8 mouse cellular contexts compared by ENCODE assay signal in genomic region chr8:70625104-70625503, GRCm38 (mm10). TPM values are rescaled to one million over a fixed set of nuclear protein-coding genes. Genes with fewer than 3 reads are reported as not detected.
DNase-seq lines count a peak whose midpoint lies in the region; ATAC-seq and TF ChIP-seq lines count a peak whose summit lies in the region.

No protein-coding gene starts in this region.

- H3K27ac ChIP-seq in intestine, embryonic 14.5 days (ENCODE audit: low read depth): no peak overlapping the region
- no peak overlapping the region for H3K27ac ChIP-seq in intestine, embryonic 15.5 days
- no peak overlapping the region for H3K27ac ChIP-seq in CH12.LX (ENCODE audit: insufficient read depth, low read depth)

- 14% methylated on average over 5 of the region's 5 CpGs for WGBS in intestine, embryonic 14.5 days
- WGBS in intestine, embryonic 15.5 days: 15% methylated on average over 5 of the region's 5 CpGs

- dilution Hi-C loops in CH12.LX (cut with MboI; ENCODE audit: extremely low pct_ligation_motif_present, extremely low pct_unique_long_range_greater_than_20kb, low sequenced_read_pairs): no loop called here

- H3K4me1 ChIP-seq in intestine, embryonic 14.5 days (replicated peaks; ENCODE audit: control insufficient read depth, insufficient read depth, low read length): peaks cover 1% of the 10 kb centered on the region; the same call in 1 of the 2 replicates
- H3K4me1 ChIP-seq in intestine, embryonic 15.5 days (replicated peaks): peaks cover 7% of the 10 kb centered on the region; the same call in 1 of the 2 replicates
- peaks cover 2 to 22% of the 10 kb centered on the region in 2 experiments for H3K4me1 ChIP-seq in CH12.LX (ENCODE audit: control insufficient read depth in 1 of 2, insufficient read depth in 2 of 2)

- ATAC-seq in intestine, embryonic 14.5 days (replicated peaks; ENCODE audit: low FRiP score, low TSS enrichment, low read depth): no peak
- no peak for ATAC-seq in intestine, embryonic 15.5 days
- ATAC-seq in megakaryocyte, adult 5-6 weeks (ENCODE audit: poor library complexity, severe bottlenecking): peak; percentile 46

- H3K4me2 ChIP-seq in intestine, embryonic 14.5 days (ENCODE audit: low read length): no peak overlapping the region
- no peak overlapping the region for H3K4me2 ChIP-seq in intestine, embryonic 15.5 days (replicated peaks)
- no peak overlapping the region for H3K4me2 ChIP-seq in CH12.LX (ENCODE audit: insufficient read depth, low read depth, poor library complexity, severe bottlenecking)

- in situ Hi-C loops in CH12.LX (cut with MboI; ENCODE audit: low pct_ligation_motif_present, low pct_unique_long_range_greater_than_20kb, low sequenced_read_pairs): no loop called here

- H3K9ac ChIP-seq in intestine, embryonic 14.5 days (ENCODE audit: low read length): no peak overlapping the region
- no peak overlapping the region for H3K9ac ChIP-seq in intestine, embryonic 15.5 days
- H3K9ac ChIP-seq in CH12.LX (ENCODE audit: insufficient read depth, low read depth): no peak overlapping the region

- TF ChIP-seq POLR2A in CH12.LX (IDR thresholded peaks at IDR 0.05; ENCODE audit: low read depth, low read length): no peak

- DNase-seq in intestine, embryonic 14.5 days (ENCODE audit: low spot score): peak; percentile 78
- DNase-seq in CH12.LX (ENCODE audit: extremely low read depth): no peak
- peak; percentile 47 for DNase-seq in brain, adult 2 months (ENCODE audit: low read depth, low spot score)
- peak; percentile 61 to 75 for DNase-seq in kidney, adult 8-10 months
- DNase-seq in layer of hippocampus, adult 9-10 months (ENCODE audit: low spot score): no peak
- no peak for DNase-seq in layer of hippocampus, postnatal 14 days (ENCODE audit: low spot score in 2 of 2)

- no peak for TF ChIP-seq EP300 in CH12.LX (IDR thresholded peaks at IDR 0.05; ENCODE audit: low read length)

- H3K27me3 ChIP-seq in intestine, embryonic 14.5 days (replicated peaks; ENCODE audit: control insufficient read depth, insufficient read depth, low read length): no peaks in the 10 kb centered on the region
- no peaks in the 10 kb centered on the region for H3K27me3 ChIP-seq in intestine, embryonic 15.5 days (replicated peaks)
- H3K27me3 ChIP-seq in CH12.LX (replicated peaks): no peaks in the 10 kb centered on the region

- no peak overlapping the region for H3K4me3 ChIP-seq in intestine, embryonic 14.5 days (ENCODE audit: low read depth, low read length)
- H3K4me3 ChIP-seq in intestine, embryonic 15.5 days (replicated peaks): no peak overlapping the region
- H3K4me3 ChIP-seq in CH12.LX (replicated peaks in 1 of 3; ENCODE audit: low read depth in 2 of 3, low read length in 2 of 3, poor library complexity in 1 of 3): no peak overlapping the region

- no peaks in the 10 kb centered on the region for H3K79me2 ChIP-seq in CH12.LX (replicated peaks; ENCODE audit: control insufficient read depth, extremely low read depth, insufficient read depth, poor library complexity, severe bottlenecking)

- no peaks in the 10 kb centered on the region for H3K9me3 ChIP-seq in intestine, embryonic 14.5 days (ENCODE audit: control insufficient read depth, low read length)
- H3K9me3 ChIP-seq in intestine, embryonic 15.5 days: no peaks in the 10 kb centered on the region
- peaks cover 8% of the 10 kb centered on the region for H3K9me3 ChIP-seq in CH12.LX (replicated peaks; ENCODE audit: low read length)

- peak; percentile 5; the same call in 1 of the 2 replicates for TF ChIP-seq RAD21 in CH12.LX (IDR thresholded peaks at IDR 0.05; ENCODE audit: low read depth, low read length)

- H3K36me3 ChIP-seq in intestine, embryonic 14.5 days (ENCODE audit: control insufficient read depth, insufficient read depth, low read length): no peaks in the 10 kb centered on the region
- H3K36me3 ChIP-seq in intestine, embryonic 15.5 days: no peaks in the 10 kb centered on the region
- H3K36me3 ChIP-seq in CH12.LX (replicated peaks in 1 of 2; ENCODE audit: control insufficient read depth in 1 of 2, insufficient read depth in 1 of 2, low read length in 1 of 2): peaks cover 0 to 4% of the 10 kb centered on the region in 2 experiments

- TF ChIP-seq CTCF in CH12.LX (conservative IDR thresholded peaks at IDR 0.05 in 1 of 2, IDR thresholded peaks at IDR 0.05 in 1 of 2; ENCODE audit: low read depth in 2 of 2, low read length in 2 of 2): peak in 1 of 2 experiments; percentile 53; a peak in 2 of 4 replicates

TF ChIP-seq in CH12.LX, 34 proteins besides CTCF, POLR2A, EP300 and RAD21:
- TF ChIP-seq JUND (conservative IDR thresholded peaks at IDR 0.05; ENCODE audit: low read depth, low read length) (no peak), UBTF (IDR thresholded peaks at IDR 0.05; ENCODE audit: low read depth, low read length) (no peak), USF2 (conservative IDR thresholded peaks at IDR 0.05; ENCODE audit: low read depth, low read length) (no peak), MEF2A (IDR thresholded peaks at IDR 0.05; ENCODE audit: borderline replicate concordance, low read depth, low read length) (no peak), SMC3 (IDR thresholded peaks at IDR 0.05; ENCODE audit: low read depth, low read length) (peak; percentile 44)

RNA-seq across cellular contexts. Expression of gene Gdf15, which starts 7.2 kb away (rescaled TPM):
- 0.55 and 1.1 TPM in 2 replicates for polyA plus RNA-seq in intestine, embryonic 14.5 days (2014; fragmentation: Nextera tagmentation; extraction: Ambion mirVana)
- polyA plus RNA-seq in intestine, embryonic 15.5 days (2015; fragmentation: Nextera tagmentation; extraction: Ambion mirVana): 2.3 and 2.9 TPM in 2 replicates
- total RNA-seq in CH12.LX (2012; rRNA removed) (0.21 TPM in 1 of 2 replicates, not detected in the other), CH12.LX (2014; rRNA removed) (not detected in 2 replicates)
- 0.16 TPM in 1 of 2 replicates, not detected in the other for polyA plus RNA-seq in CH12.LX (2012; ENCODE audit: insufficient read length, low read depth)
- total RNA-seq in megakaryocyte, adult 5-6 weeks (2015): not detected in 2 replicates
- total RNA-seq in megakaryocyte, adult 5-6 weeks (2017): not detected in 2 replicates
- total RNA-seq in layer of hippocampus, postnatal 14 days (2021): not detected

RNA-seq across cellular contexts. Expression of gene Lrrc25, which starts 9.1 kb away (rescaled TPM):
- 1.2 and 2.0 TPM in 2 replicates for polyA plus RNA-seq in intestine, embryonic 14.5 days (2014; fragmentation: Nextera tagmentation; extraction: Ambion mirVana)
- 2.4 and 2.5 TPM in 2 replicates for polyA plus RNA-seq in intestine, embryonic 15.5 days (2015; fragmentation: Nextera tagmentation; extraction: Ambion mirVana)
- total RNA-seq in CH12.LX (2012; rRNA removed) (0.25 and 0.30 TPM in 2 replicates), CH12.LX (2014; rRNA removed) (2.4 and 2.6 TPM in 2 replicates)
- polyA plus RNA-seq in CH12.LX (2012; ENCODE audit: insufficient read length, low read depth): 4.0 and 5.9 TPM in 2 replicates
- 62.2 and 64.6 TPM in 2 replicates for total RNA-seq in megakaryocyte, adult 5-6 weeks (2015)
- 29.3 and 33.8 TPM in 2 replicates for total RNA-seq in megakaryocyte, adult 5-6 weeks (2017)
- total RNA-seq in layer of hippocampus, postnatal 14 days (2021): 1 to 10 TPM; 1.1 to 1.4 TPM

RNA-seq across cellular contexts. Expression of gene Ssbp4, which starts 16.4 kb away (rescaled TPM):
- 124 and 125 TPM in 2 replicates for polyA plus RNA-seq in intestine, embryonic 14.5 days (2014; fragmentation: Nextera tagmentation; extraction: Ambion mirVana)
- 86.9 and 91.7 TPM in 2 replicates for polyA plus RNA-seq in intestine, embryonic 15.5 days (2015; fragmentation: Nextera tagmentation; extraction: Ambion mirVana)
- total RNA-seq in CH12.LX (2012; rRNA removed) (77.3 and 84.9 TPM in 2 replicates), CH12.LX (2014; rRNA removed) (31.0 and 41.3 TPM in 2 replicates)
- 114 and 128 TPM in 2 replicates for polyA plus RNA-seq in CH12.LX (2012; ENCODE audit: insufficient read length, low read depth)
- total RNA-seq in megakaryocyte, adult 5-6 weeks (2015): 35.7 and 38.2 TPM in 2 replicates
- total RNA-seq in megakaryocyte, adult 5-6 weeks (2017): 61.3 and 76.1 TPM in 2 replicates
- total RNA-seq in layer of hippocampus, postnatal 14 days (2021): 100 to 1,000 TPM; 253 to 259 TPM

RNA-seq across cellular contexts. Expression of gene Isyna1, which starts 30.9 kb away (rescaled TPM):
- polyA plus RNA-seq in intestine, embryonic 14.5 days (2014; fragmentation: Nextera tagmentation; extraction: Ambion mirVana): 86.8 and 106 TPM in 2 replicates
- 123 and 130 TPM in 2 replicates for polyA plus RNA-seq in intestine, embryonic 15.5 days (2015; fragmentation: Nextera tagmentation; extraction: Ambion mirVana)
- total RNA-seq in CH12.LX (2012; rRNA removed): 141 and 174 TPM in 2 replicates
- total RNA-seq in CH12.LX (2014; rRNA removed): 99.9 and 107 TPM in 2 replicates
- 139 and 163 TPM in 2 replicates for polyA plus RNA-seq in CH12.LX (2012; ENCODE audit: insufficient read length, low read depth)
- 11.8 and 11.9 TPM in 2 replicates for total RNA-seq in megakaryocyte, adult 5-6 weeks (2015)
- total RNA-seq in megakaryocyte, adult 5-6 weeks (2017): 13.9 and 15.7 TPM in 2 replicates
- total RNA-seq in layer of hippocampus, postnatal 14 days (2021): 10 to 100 TPM; 38.8 to 46.1 TPM

RNA-seq across cellular contexts. Expression of gene Pgpep1, which starts 35.1 kb away (rescaled TPM):
- 65.5 and 65.9 TPM in 2 replicates for polyA plus RNA-seq in intestine, embryonic 14.5 days (2014; fragmentation: Nextera tagmentation; extraction: Ambion mirVana)
- polyA plus RNA-seq in intestine, embryonic 15.5 days (2015; fragmentation: Nextera tagmentation; extraction: Ambion mirVana): 58.0 and 74.2 TPM in 2 replicates
- 15.2 and 22.9 TPM in 2 replicates for total RNA-seq in CH12.LX (2012; rRNA removed)
- total RNA-seq in CH12.LX (2014; rRNA removed): 10.3 and 12.3 TPM in 2 replicates
- 30.0 and 35.1 TPM in 2 replicates for polyA plus RNA-seq in CH12.LX (2012; ENCODE audit: insufficient read length, low read depth)
- total RNA-seq in megakaryocyte, adult 5-6 weeks (2015): 5.7 and 6.8 TPM in 2 replicates
- 1.5 and 4.0 TPM in 2 replicates for total RNA-seq in megakaryocyte, adult 5-6 weeks (2017)
- total RNA-seq in layer of hippocampus, postnatal 14 days (2021): 10 to 100 TPM; 25.9 to 30.8 TPM

Comparison
In these comparisons a context has a peak if more than half of its experiments do, and no peak if none do; other contexts are left out.
1. DNase-seq: peak in intestine, embryonic 14.5 days (single experiment), brain, adult 2 months (single experiment) and kidney, adult 8-10 months (2 of 2); none in CH12.LX (single experiment), layer of hippocampus, adult 9-10 months (single experiment) and layer of hippocampus, postnatal 14 days (0 of 2).
2. RNA of gene Lrrc25, which starts 9.1 kb away (total RNA-seq): 29.3 to 64.6 TPM in megakaryocyte, adult 5-6 weeks; 0.25 to 2.6 TPM in CH12.LX and 1.1 to 1.4 TPM in layer of hippocampus, postnatal 14 days; every median in the first group is over 4 times any median in the second.